Mouse (Mus musculus): ENCODE results near the gene Lmtk2. TPM values are rescaled to one million over a fixed set of nuclear protein-coding genes. Genes with fewer than 3 reads are reported as not detected.

Lmtk2 gene
- polyA plus RNA-seq, 1 experiment from 2014 or later: 4.4 TPM

- Histone ChIP-seq H3K27ac (replicated peaks in 1 of 2; ENCODE audit: control insufficient read depth in 1 of 2, insufficient read depth in 1 of 2, low read depth in 2 of 2, low read length in 2 of 2) (no peak overlapping the region), H3K4me1 (ENCODE audit: control insufficient read depth in 2 of 2, insufficient read depth in 2 of 2, low read length in 2 of 2) (peaks cover 10 to 15% of the 10 kb centered on the region in 2 experiments), H3K4me2 (ENCODE audit: low read length) (no peak overlapping the region), H3K36me3 (ENCODE audit: control insufficient read depth, insufficient read depth, low read length) (peaks cover 45% of the 10 kb centered on the region), H3K4me3 (ENCODE audit: control insufficient read depth in 1 of 2, insufficient read depth in 1 of 2, low read depth in 1 of 2, low read length in 2 of 2) (no peak overlapping the region), H3K27me3 (ENCODE audit: control insufficient read depth, insufficient read depth, low read length) (no peaks in the 10 kb centered on the region), H3K9me3 (ENCODE audit: control insufficient read depth, low read length) (no peaks in the 10 kb centered on the region), H3K9ac (ENCODE audit: low read length) (no peak overlapping the region)
- WGBS: 22% methylated on average over 7 of the region's 7 CpGs
- ATAC-seq (ENCODE audit: insufficient number of reproducible peaks, insufficient read depth, low FRiP score, low read depth): no peak
Measured at GRCm38 (mm10) chr5:144154528-144154927, 54.3 kb downstream of the Lmtk2 start.

GRCm38 (mm10) chr5:144158604-144159003, 58.4 kb downstream of the Lmtk2 start:
- H3K4me2 ChIP-seq (ENCODE audit: low read length): no peak overlapping the region
- peak; percentile 69; the same call in 1 of the 2 replicates for ATAC-seq (ENCODE audit: insufficient number of reproducible peaks, insufficient read depth, low FRiP score, low read depth)
- no peak overlapping the region for H3K4me3 ChIP-seq (ENCODE audit: control insufficient read depth in 1 of 2, insufficient read depth in 1 of 2, low read depth in 1 of 2, low read length in 2 of 2)
- H3K27me3 ChIP-seq (ENCODE audit: control insufficient read depth, insufficient read depth, low read length): no peaks in the 10 kb centered on the region
- no peaks in the 10 kb centered on the region for H3K9me3 ChIP-seq (ENCODE audit: control insufficient read depth, low read length)
- H3K36me3 ChIP-seq (ENCODE audit: control insufficient read depth, insufficient read depth, low read length): peaks cover 32% of the 10 kb centered on the region
- H3K9ac ChIP-seq (ENCODE audit: low read length): no peak overlapping the region
- H3K4me1 ChIP-seq (ENCODE audit: control insufficient read depth in 2 of 2, insufficient read depth in 2 of 2, low read length in 2 of 2): peaks cover 10 to 11% of the 10 kb centered on the region in 2 experiments; a peak in 3 of 4 replicates
- peak overlapping the region; percentile 9 to 47; a peak in 2 of 4 replicates for H3K27ac ChIP-seq (replicated peaks in 1 of 2; ENCODE audit: control insufficient read depth in 1 of 2, insufficient read depth in 1 of 2, low read depth in 2 of 2, low read length in 2 of 2)
- 19% methylated on average over 4 of the region's 4 CpGs for WGBS

- Histone ChIP-seq H3K4me1 (ENCODE audit: control insufficient read depth in 2 of 2, insufficient read depth in 2 of 2, low read length in 2 of 2) (peaks cover 10 to 11% of the 10 kb centered on the region in 2 experiments; a peak in 3 of 4 replicates), H3K9ac (ENCODE audit: low read length) (no peak overlapping the region), H3K4me3 (ENCODE audit: control insufficient read depth in 1 of 2, insufficient read depth in 1 of 2, low read depth in 1 of 2, low read length in 2 of 2) (no peak overlapping the region), H3K27me3 (ENCODE audit: control insufficient read depth, insufficient read depth, low read length) (no peaks in the 10 kb centered on the region), H3K4me2 (ENCODE audit: low read length) (no peak overlapping the region), H3K27ac (replicated peaks in 1 of 2; ENCODE audit: control insufficient read depth in 1 of 2, insufficient read depth in 1 of 2, low read depth in 2 of 2, low read length in 2 of 2) (no peak overlapping the region; a peak in 1 of 4 replicates), H3K9me3 (ENCODE audit: control insufficient read depth, low read length) (no peaks in the 10 kb centered on the region), H3K36me3 (ENCODE audit: control insufficient read depth, insufficient read depth, low read length) (peaks cover 36% of the 10 kb centered on the region)
- 93% methylated on average over 8 of the region's 8 CpGs for WGBS
- ATAC-seq (ENCODE audit: insufficient number of reproducible peaks, insufficient read depth, low FRiP score, low read depth): no peak
Measured at GRCm38 (mm10) chr5:144159137-144159536, 58.9 kb downstream of the Lmtk2 start.

- Histone ChIP-seq H3K27me3 (ENCODE audit: control insufficient read depth, insufficient read depth, low read length) (no peaks in the 10 kb centered on the region), H3K9me3 (ENCODE audit: control insufficient read depth, low read length) (no peaks in the 10 kb centered on the region), H3K27ac (replicated peaks in 1 of 2; ENCODE audit: control insufficient read depth in 1 of 2, insufficient read depth in 1 of 2, low read depth in 2 of 2, low read length in 2 of 2) (no peak overlapping the region), H3K4me2 (ENCODE audit: low read length) (no peak overlapping the region), H3K4me1 (ENCODE audit: control insufficient read depth in 2 of 2, insufficient read depth in 2 of 2, low read length in 2 of 2) (peaks cover 4 to 8% of the 10 kb centered on the region in 2 experiments; a peak in 2 of 4 replicates), H3K4me3 (ENCODE audit: control insufficient read depth in 1 of 2, insufficient read depth in 1 of 2, low read depth in 1 of 2, low read length in 2 of 2) (no peak overlapping the region), H3K36me3 (ENCODE audit: control insufficient read depth, insufficient read depth, low read length) (peaks cover 57% of the 10 kb centered on the region), H3K9ac (ENCODE audit: low read length) (no peak overlapping the region)
- no peak for ATAC-seq (ENCODE audit: insufficient number of reproducible peaks, insufficient read depth, low FRiP score, low read depth)
- WGBS: 62% methylated on average over 5 of the region's 5 CpGs
Measured at GRCm38 (mm10) chr5:144162080-144162812, 62.0 kb downstream of the Lmtk2 start.

- Histone ChIP-seq H3K9ac (ENCODE audit: low read length) (no peak overlapping the region), H3K4me3 (ENCODE audit: control insufficient read depth in 1 of 2, insufficient read depth in 1 of 2, low read depth in 1 of 2, low read length in 2 of 2) (no peak overlapping the region), H3K27me3 (ENCODE audit: control insufficient read depth, insufficient read depth, low read length) (no peaks in the 10 kb centered on the region), H3K27ac (replicated peaks in 1 of 2; ENCODE audit: control insufficient read depth in 1 of 2, insufficient read depth in 1 of 2, low read depth in 2 of 2, low read length in 2 of 2) (no peak overlapping the region), H3K4me2 (ENCODE audit: low read length) (no peak overlapping the region), H3K36me3 (ENCODE audit: control insufficient read depth, insufficient read depth, low read length) (peaks cover 52% of the 10 kb centered on the region), H3K9me3 (ENCODE audit: control insufficient read depth, low read length) (no peaks in the 10 kb centered on the region), H3K4me1 (ENCODE audit: control insufficient read depth in 2 of 2, insufficient read depth in 2 of 2, low read length in 2 of 2) (peaks cover 2 to 8% of the 10 kb centered on the region in 2 experiments; a peak in 2 of 4 replicates)
- ATAC-seq (ENCODE audit: insufficient number of reproducible peaks, insufficient read depth, low FRiP score, low read depth): no peak
- WGBS: 80% methylated on average over 10 of the region's 10 CpGs
Measured at GRCm38 (mm10) chr5:144162813-144163517, 62.7 kb downstream of the Lmtk2 start.

- H3K4me1 ChIP-seq (ENCODE audit: control insufficient read depth in 2 of 2, insufficient read depth in 2 of 2, low read length in 2 of 2): no peaks in the 10 kb centered on the region
- WGBS: 81% methylated on average over 3 of the region's 3 CpGs
- H3K4me3 ChIP-seq (ENCODE audit: control insufficient read depth in 1 of 2, insufficient read depth in 1 of 2, low read depth in 1 of 2, low read length in 2 of 2): no peak overlapping the region
- ATAC-seq (ENCODE audit: insufficient number of reproducible peaks, insufficient read depth, low FRiP score, low read depth): no peak
- no peaks in the 10 kb centered on the region for H3K9me3 ChIP-seq (ENCODE audit: control insufficient read depth, low read length)
- no peaks in the 10 kb centered on the region for H3K27me3 ChIP-seq (ENCODE audit: control insufficient read depth, insufficient read depth, low read length)
- H3K27ac ChIP-seq (replicated peaks in 1 of 2; ENCODE audit: control insufficient read depth in 1 of 2, insufficient read depth in 1 of 2, low read depth in 2 of 2, low read length in 2 of 2): no peak overlapping the region
- H3K9ac ChIP-seq (ENCODE audit: low read length): no peak overlapping the region
- peaks cover 57% of the 10 kb centered on the region for H3K36me3 ChIP-seq (ENCODE audit: control insufficient read depth, insufficient read depth, low read length)
- H3K4me2 ChIP-seq (ENCODE audit: low read length): no peak overlapping the region
Measured at GRCm38 (mm10) chr5:144165756-144166155, 65.5 kb downstream of the Lmtk2 start.

DNA sequence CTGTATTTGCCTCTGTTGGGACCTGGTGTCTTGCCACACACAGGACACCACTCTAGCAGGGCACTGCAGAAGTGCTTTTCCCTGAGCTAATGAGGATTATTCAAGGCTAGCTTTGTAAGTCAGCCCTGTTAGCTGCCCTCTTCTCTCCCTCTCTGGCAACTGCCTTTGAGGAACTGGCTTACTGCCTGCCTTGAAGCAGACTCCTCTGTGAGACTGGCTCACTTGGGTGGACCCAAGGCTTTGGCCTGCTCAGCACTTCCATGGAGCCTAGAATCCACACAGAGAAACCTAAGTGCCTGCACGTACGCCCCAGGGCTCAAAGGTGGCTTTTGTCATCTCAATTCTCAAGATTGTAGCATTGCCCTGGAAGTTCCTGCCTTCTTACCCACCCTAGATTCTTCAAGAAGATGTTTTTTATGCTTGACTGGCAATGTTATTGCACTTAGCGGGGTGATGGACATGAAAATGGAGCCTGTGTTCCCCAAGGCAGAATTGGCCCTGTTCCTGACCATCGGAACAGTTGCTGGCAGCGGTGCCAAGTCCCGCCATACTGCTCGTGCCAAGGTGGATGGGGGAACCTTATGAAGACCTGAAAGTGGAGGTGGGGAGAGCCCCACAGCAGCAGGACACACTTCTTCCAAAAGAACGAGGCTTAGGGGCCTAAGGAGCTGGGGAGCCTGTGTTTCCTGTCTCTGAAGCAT, 69.2 kb downstream of the Lmtk2 start:
- H3K27ac ChIP-seq (replicated peaks in 1 of 2; ENCODE audit: control insufficient read depth in 1 of 2, insufficient read depth in 1 of 2, low read depth in 2 of 2, low read length in 2 of 2): no peak overlapping the region
- no peak overlapping the region for H3K4me3 ChIP-seq (ENCODE audit: control insufficient read depth in 1 of 2, insufficient read depth in 1 of 2, low read depth in 1 of 2, low read length in 2 of 2)
- H3K4me1 ChIP-seq (ENCODE audit: control insufficient read depth in 2 of 2, insufficient read depth in 2 of 2, low read length in 2 of 2): no peaks in the 10 kb centered on the region
- no peak for ATAC-seq (ENCODE audit: insufficient number of reproducible peaks, insufficient read depth, low FRiP score, low read depth)
- H3K27me3 ChIP-seq (ENCODE audit: control insufficient read depth, insufficient read depth, low read length): no peaks in the 10 kb centered on the region
- peaks cover 78% of the 10 kb centered on the region for H3K36me3 ChIP-seq (ENCODE audit: control insufficient read depth, insufficient read depth, low read length)
- no peaks in the 10 kb centered on the region for H3K9me3 ChIP-seq (ENCODE audit: control insufficient read depth, low read length)
- no peak overlapping the region for H3K9ac ChIP-seq (ENCODE audit: low read length)
- no peak overlapping the region for H3K4me2 ChIP-seq (ENCODE audit: low read length)
- WGBS: 93% methylated on average over 8 of the region's 8 CpGs
